10 mouse cellular contexts compared by ENCODE assay signal in the genomic region with DNA sequence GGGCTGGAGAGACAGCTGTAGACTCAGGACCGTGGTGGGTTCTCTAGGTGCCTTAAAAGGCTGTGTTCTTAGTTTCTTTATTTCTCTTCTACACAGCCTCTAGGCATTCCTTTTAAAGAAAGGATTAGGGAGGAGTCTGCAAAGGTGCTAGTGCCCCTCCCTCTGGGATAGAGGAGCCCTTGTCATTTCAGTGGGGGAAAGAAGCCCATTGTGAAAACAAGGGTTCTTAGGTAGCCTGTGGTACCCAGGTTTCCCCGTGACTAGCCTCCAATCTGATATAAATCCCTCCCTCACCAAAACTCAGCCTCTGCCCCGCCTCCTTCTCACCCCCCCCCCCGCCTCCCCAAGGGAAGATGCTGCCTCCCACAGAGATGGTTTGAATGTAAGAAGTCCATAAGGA. TPM values are rescaled to one million over a fixed set of nuclear protein-coding genes. Genes with fewer than 3 reads are reported as not detected.
DNase-seq lines count a peak whose midpoint lies in the region; ATAC-seq and TF ChIP-seq lines count a peak whose summit lies in the region.
"Had no signal": no experiment of that assay in that cellular context is flagged by ENCODE, and none has a peak within 500 bp of the region (broad histone marks: within the 10 kb centered on the region; RNA-seq: fewer than 3 reads in every experiment).

No protein-coding gene starts in this region.

- intact Hi-C loops in left cerebral cortex, postnatal 10 days (cut with DNase I): loop anchor here (10.0 kb wide), 1 partner anchor 411 kb away; the partner anchor contains the start of gene Ramp3

- peak overlapping the region; percentile 76 for H3K9ac ChIP-seq in hindbrain, postnatal 0 days (replicated peaks; ENCODE audit: low read length)
- H3K9ac ChIP-seq in neural tube, embryonic 15.5 days (replicated peaks): peak overlapping the region; percentile 74

- 0 out of 2 replicates have a peak, but pooled peaks have one; percentile 25 for TF ChIP-seq POLR2A in cerebellum, adult 2 months (IDR thresholded peaks at IDR 0.05; ENCODE audit: borderline replicate concordance, insufficient read depth, low read length)

- peaks cover 39% of the 10 kb centered on the region for H3K4me1 ChIP-seq in cerebellum, adult 2 months (ENCODE audit: control insufficient read depth, insufficient read depth, low read length)
- peaks cover 2% of the 10 kb centered on the region for H3K4me1 ChIP-seq in hindbrain, postnatal 0 days (ENCODE audit: insufficient read depth, low read length)
- H3K4me1 ChIP-seq in neural tube, embryonic 15.5 days: peaks cover 59% of the 10 kb centered on the region

- H3K4me3 ChIP-seq in cerebellum, adult 2 months (replicated peaks; ENCODE audit: insufficient read depth, low read depth, low read length): peak overlapping the region; percentile 86
- H3K4me3 ChIP-seq in hindbrain, postnatal 0 days (ENCODE audit: low read length): peak overlapping the region; percentile 71
- peak overlapping the region; percentile 72 for H3K4me3 ChIP-seq in neural tube, embryonic 15.5 days (replicated peaks)
- H3K4me3 ChIP-seq: erythroblast, embryonic 14.5 days had no signal

- no peaks in the 10 kb centered on the region for H3K36me3 ChIP-seq in hindbrain, postnatal 0 days (ENCODE audit: insufficient read depth, low read length)
- no peaks in the 10 kb centered on the region for H3K36me3 ChIP-seq in neural tube, embryonic 15.5 days

- H3K4me2 ChIP-seq in hindbrain, postnatal 0 days (ENCODE audit: low read depth, low read length): peak overlapping the region; percentile 89
- peak overlapping the region; percentile 71 for H3K4me2 ChIP-seq in neural tube, embryonic 15.5 days

- peak overlapping the region; percentile 100 for H3K27ac ChIP-seq in cerebellum, adult 2 months (ENCODE audit: insufficient read depth, low read length)
- no peak overlapping the region for H3K27ac ChIP-seq in hindbrain, postnatal 0 days
- no peak overlapping the region for H3K27ac ChIP-seq in neural tube, embryonic 15.5 days (replicated peaks)

- peak in 1 of 2 experiments; percentile 61 for DNase-seq in cerebellum, adult 2 months
- DNase-seq in cerebellum, postnatal 4 days (ENCODE audit: low spot score in 2 of 2): no peak
- DNase-seq in layer of hippocampus, adult 9-11 months: peak; percentile 29
- no peak for DNase-seq in layer of hippocampus, postnatal 14 days (ENCODE audit: low spot score in 2 of 2)
- no peak for DNase-seq in hindbrain, postnatal 0 days (ENCODE audit: low spot score)
- no peak for DNase-seq in left cerebral cortex, postnatal 10 days (ENCODE audit: extremely low spot score in 1 of 2, low spot score in 2 of 2)
- no peak for DNase-seq in retina, embryonic 14.5 days (ENCODE audit: low spot score)
- DNase-seq: lung, postnatal 14 days had no signal

- no peaks in the 10 kb centered on the region for H3K27me3 ChIP-seq in cerebellum, adult 2 months (ENCODE audit: control insufficient read depth, insufficient read depth, low read length)
- no peaks in the 10 kb centered on the region for H3K27me3 ChIP-seq in hindbrain, postnatal 0 days (ENCODE audit: insufficient read depth, low read length)
- H3K27me3 ChIP-seq in neural tube, embryonic 15.5 days (replicated peaks): peaks cover 19% of the 10 kb centered on the region

- no peak for ATAC-seq in hindbrain, postnatal 0 days
- ATAC-seq in neural tube, embryonic 15.5 days (ENCODE audit: low FRiP score): no peak

- H3K9me3 ChIP-seq in hindbrain, postnatal 0 days (ENCODE audit: low read length): no peaks in the 10 kb centered on the region
- H3K9me3 ChIP-seq in neural tube, embryonic 15.5 days (replicated peaks): no peaks in the 10 kb centered on the region

- 8% methylated on average over 4 of the region's 4 CpGs for WGBS in cerebellum, adult 2 months
- 18% methylated on average over 4 of the region's 4 CpGs for WGBS in hindbrain, postnatal 0 days
- WGBS in neural tube, embryonic 15.5 days: 15% methylated on average over 4 of the region's 4 CpGs

- no peak for TF ChIP-seq CTCF in cerebellum, adult 2 months (IDR thresholded peaks at IDR 0.05; ENCODE audit: borderline replicate concordance, insufficient read depth, low read depth, low read length)
- TF ChIP-seq CTCF in hindbrain, postnatal 0 days (IDR thresholded peaks at IDR 0.05; ENCODE audit: low read depth): no peak

RNA-seq across cellular contexts. Expression of gene Adcy1, which starts 2.1 kb away (rescaled TPM):
- polyA plus RNA-seq in cerebellum, adult 2 months (2012; rRNA removed): 258 and 326 TPM in 2 replicates
- total RNA-seq in layer of hippocampus, postnatal 14 days (2021): 100 to 1,000 TPM; 196 to 212 TPM
- total RNA-seq in hindbrain, postnatal 0 days (2014; rRNA removed): 182 TPM in 2 replicates
- 14.4 and 14.9 TPM in 2 replicates for polyA plus RNA-seq in hindbrain, postnatal 0 days (2015; fragmentation: Nextera tagmentation; extraction: Ambion mirVana)
- polyA plus RNA-seq in neural tube, embryonic 15.5 days (2015; fragmentation: Nextera tagmentation; extraction: Ambion mirVana): 11.5 and 13.3 TPM in 2 replicates
- total RNA-seq in left cerebral cortex, postnatal 10 days (2021): 100 to 1,000 TPM; 428 to 485 TPM
